Mouse (Mus musculus): ENCODE data around the gene Col6a6. TPM values are rescaled to one million over a fixed set of nuclear protein-coding genes. Genes with fewer than 3 reads are reported as not detected.
A peak's percentile ranks its signal among the peaks of the same experiment; 100 is the strongest.

The Col6a6 gene
- 0.04 TPM in 2 replicates for polyA plus RNA-seq (2015; fragmentation: Nextera tagmentation; extraction: Ambion mirVana)

- H3K4me3 ChIP-seq (replicated peaks; ENCODE audit: low read length): no peak within 1 kb of the TSS
- H3K27me3 ChIP-seq (replicated peaks; ENCODE audit: control insufficient read depth, insufficient read depth, low read length): no peaks in the 10 kb centered on the region
- H3K4me1 ChIP-seq (replicated peaks; ENCODE audit: control insufficient read depth, insufficient read depth, low read length): 0 out of 2 replicates have a peak, but pooled peaks cover 3% of the 10 kb centered on the region
- H3K9me3 ChIP-seq (ENCODE audit: control insufficient read depth, low read length): no peaks in the 10 kb centered on the region
- 13% methylated on average over 17 of the region's 20 CpGs for WGBS
- H3K4me2 ChIP-seq (ENCODE audit: low read length): no peak within 1 kb of the TSS
- H3K9ac ChIP-seq (replicated peaks; ENCODE audit: low read depth, low read length): no peak within 1 kb of the TSS
- ATAC-seq: no peak
- H3K36me3 ChIP-seq (ENCODE audit: control insufficient read depth, insufficient read depth): no peaks in the 10 kb centered on the region
- no peak within 1 kb of the TSS for H3K27ac ChIP-seq (ENCODE audit: low read length)
These were observed at the start of gene Col6a6 for GRCm38 (mm10) chr9:105827791-105828385. Col6a6 (minus strand) TSS chr9:105828160.

- Histone ChIP-seq H3K27ac (ENCODE audit: low read length) (no peak overlapping the region), H3K9ac (replicated peaks; ENCODE audit: low read depth, low read length) (no peak overlapping the region), H3K4me1 (replicated peaks; ENCODE audit: control insufficient read depth, insufficient read depth, low read length) (no peaks in the 10 kb centered on the region), H3K9me3 (ENCODE audit: control insufficient read depth, low read length) (no peaks in the 10 kb centered on the region), H3K27me3 (replicated peaks; ENCODE audit: control insufficient read depth, insufficient read depth, low read length) (no peaks in the 10 kb centered on the region), H3K36me3 (ENCODE audit: control insufficient read depth, insufficient read depth) (no peaks in the 10 kb centered on the region), H3K4me3 (replicated peaks; ENCODE audit: low read length) (no peak overlapping the region), H3K4me2 (ENCODE audit: low read length) (no peak overlapping the region)
- ATAC-seq: no peak
- WGBS: 81% methylated on average over 4 of the region's 4 CpGs
These were observed 48.2 kb upstream of the Col6a6 start for GRCm38 (mm10) chr9:105876124-105876523.

- Histone ChIP-seq H3K36me3 (ENCODE audit: control insufficient read depth, insufficient read depth) (no peaks in the 10 kb centered on the region), H3K9ac (replicated peaks; ENCODE audit: low read depth, low read length) (no peak overlapping the region), H3K27ac (ENCODE audit: low read length) (no peak overlapping the region), H3K4me2 (ENCODE audit: low read length) (no peak overlapping the region), H3K9me3 (ENCODE audit: control insufficient read depth, low read length) (no peaks in the 10 kb centered on the region), H3K27me3 (replicated peaks; ENCODE audit: control insufficient read depth, insufficient read depth, low read length) (no peaks in the 10 kb centered on the region), H3K4me3 (replicated peaks; ENCODE audit: low read length) (no peak overlapping the region), H3K4me1 (replicated peaks; ENCODE audit: control insufficient read depth, insufficient read depth, low read length) (no peaks in the 10 kb centered on the region)
- no peak for ATAC-seq
- 59% methylated on average over 14 of the region's 14 CpGs for WGBS
These were observed 43.7 kb upstream of the Col6a6 start for GRCm38 (mm10) chr9:105871643-105872042.

GRCm38 (mm10) chr9:105857773-105858172, 29.8 kb upstream of the Col6a6 start:
- no peak overlapping the region for H3K27ac ChIP-seq (ENCODE audit: low read length)
- ATAC-seq: peak; percentile 63

GRCm38 (mm10) chr9:105852778-105853065, 24.8 kb upstream of the Col6a6 start:
- Histone ChIP-seq H3K4me3 (replicated peaks; ENCODE audit: low read length) (no peak overlapping the region), H3K4me1 (replicated peaks; ENCODE audit: control insufficient read depth, insufficient read depth, low read length) (no peaks in the 10 kb centered on the region), H3K36me3 (ENCODE audit: control insufficient read depth, insufficient read depth) (no peaks in the 10 kb centered on the region), H3K9me3 (ENCODE audit: control insufficient read depth, low read length) (no peaks in the 10 kb centered on the region), H3K4me2 (ENCODE audit: low read length) (no peak overlapping the region), H3K27ac (ENCODE audit: low read length) (no peak overlapping the region), H3K9ac (replicated peaks; ENCODE audit: low read depth, low read length) (no peak overlapping the region), H3K27me3 (replicated peaks; ENCODE audit: control insufficient read depth, insufficient read depth, low read length) (no peaks in the 10 kb centered on the region)
- WGBS: 76% methylated on average over 1 of the region's 1 CpGs
- no peak for ATAC-seq

More at GRCm38 (mm10) chr9:105857773-105858172, 29.8 kb upstream of the Col6a6 start:
- 14% methylated on average over 6 of the region's 6 CpGs for WGBS
- H3K4me1 ChIP-seq (replicated peaks; ENCODE audit: control insufficient read depth, insufficient read depth, low read length): no peaks in the 10 kb centered on the region
- H3K4me3 ChIP-seq (replicated peaks; ENCODE audit: low read length): no peak overlapping the region
- H3K36me3 ChIP-seq (ENCODE audit: control insufficient read depth, insufficient read depth): no peaks in the 10 kb centered on the region
- no peaks in the 10 kb centered on the region for H3K27me3 ChIP-seq (replicated peaks; ENCODE audit: control insufficient read depth, insufficient read depth, low read length)
- no peak overlapping the region for H3K4me2 ChIP-seq (ENCODE audit: low read length)
- H3K9me3 ChIP-seq (ENCODE audit: control insufficient read depth, low read length): no peaks in the 10 kb centered on the region
- no peak overlapping the region for H3K9ac ChIP-seq (replicated peaks; ENCODE audit: low read depth, low read length)

- H3K9ac ChIP-seq (replicated peaks; ENCODE audit: low read depth, low read length): no peak overlapping the region
- 79% methylated on average over 14 of the region's 14 CpGs for whole genome bisulfite sequencing
- H3K4me2 ChIP-seq (ENCODE audit: low read length): no peak overlapping the region
- no peaks in the 10 kb centered on the region for H3K36me3 ChIP-seq (ENCODE audit: control insufficient read depth, insufficient read depth)
- H3K4me1 ChIP-seq (replicated peaks; ENCODE audit: control insufficient read depth, insufficient read depth, low read length): no peaks in the 10 kb centered on the region
- no peaks in the 10 kb centered on the region for H3K27me3 ChIP-seq (replicated peaks; ENCODE audit: control insufficient read depth, insufficient read depth, low read length)
- ATAC-seq: 0 out of 2 replicates have a peak, but pooled peaks have one; percentile 43
- H3K27ac ChIP-seq (ENCODE audit: low read length): 0 out of 2 replicates have a peak overlapping the region, but pooled peaks have one; percentile 43
- no peaks in the 10 kb centered on the region for H3K9me3 ChIP-seq (ENCODE audit: control insufficient read depth, low read length)
- no peak overlapping the region for H3K4me3 ChIP-seq (replicated peaks; ENCODE audit: low read length)
These were observed 24.2 kb upstream of the Col6a6 start for GRCm38 (mm10) chr9:105852015-105852777.

GRCm38 (mm10) chr9:105851011-105851410, 23.1 kb upstream of the Col6a6 start:
- WGBS: 81% methylated on average over 3 of the region's 3 CpGs
- H3K4me3 ChIP-seq (replicated peaks; ENCODE audit: low read length): no peak overlapping the region
- no peak overlapping the region for H3K9ac ChIP-seq (replicated peaks; ENCODE audit: low read depth, low read length)
- H3K27ac ChIP-seq (ENCODE audit: low read length): no peak overlapping the region
- no peaks in the 10 kb centered on the region for H3K4me1 ChIP-seq (replicated peaks; ENCODE audit: control insufficient read depth, insufficient read depth, low read length)
- H3K36me3 ChIP-seq (ENCODE audit: control insufficient read depth, insufficient read depth): no peaks in the 10 kb centered on the region
- H3K27me3 ChIP-seq (replicated peaks; ENCODE audit: control insufficient read depth, insufficient read depth, low read length): no peaks in the 10 kb centered on the region
- ATAC-seq: no peak
- no peak overlapping the region for H3K4me2 ChIP-seq (ENCODE audit: low read length)
- H3K9me3 ChIP-seq (ENCODE audit: control insufficient read depth, low read length): no peaks in the 10 kb centered on the region

- Histone ChIP-seq H3K4me1 (replicated peaks; ENCODE audit: control insufficient read depth, insufficient read depth, low read length) (no peaks in the 10 kb centered on the region), H3K9me3 (ENCODE audit: control insufficient read depth, low read length) (no peaks in the 10 kb centered on the region), H3K9ac (replicated peaks; ENCODE audit: low read depth, low read length) (no peak overlapping the region), H3K4me2 (ENCODE audit: low read length) (no peak overlapping the region), H3K27ac (ENCODE audit: low read length) (no peak overlapping the region), H3K4me3 (replicated peaks; ENCODE audit: low read length) (no peak overlapping the region), H3K36me3 (ENCODE audit: control insufficient read depth, insufficient read depth) (no peaks in the 10 kb centered on the region), H3K27me3 (replicated peaks; ENCODE audit: control insufficient read depth, insufficient read depth, low read length) (no peaks in the 10 kb centered on the region)
- 82% methylated on average over 4 of the region's 4 CpGs for WGBS
- ATAC-seq: no peak
These were observed 20.4 kb upstream of the Col6a6 start for GRCm38 (mm10) chr9:105848396-105848795.

GRCm38 (mm10) chr9:105847261-105847660, 19.3 kb upstream of the Col6a6 start:
- no peaks in the 10 kb centered on the region for H3K9me3 ChIP-seq (ENCODE audit: control insufficient read depth, low read length)
- H3K27ac ChIP-seq (ENCODE audit: low read length): no peak overlapping the region
- WGBS: 95% methylated on average over 5 of the region's 5 CpGs
- H3K27me3 ChIP-seq (replicated peaks; ENCODE audit: control insufficient read depth, insufficient read depth, low read length): no peaks in the 10 kb centered on the region
- ATAC-seq: no peak
- no peaks in the 10 kb centered on the region for H3K4me1 ChIP-seq (replicated peaks; ENCODE audit: control insufficient read depth, insufficient read depth, low read length)
- no peak overlapping the region for H3K4me3 ChIP-seq (replicated peaks; ENCODE audit: low read length)
- H3K9ac ChIP-seq (replicated peaks; ENCODE audit: low read depth, low read length): no peak overlapping the region
- H3K36me3 ChIP-seq (ENCODE audit: control insufficient read depth, insufficient read depth): no peaks in the 10 kb centered on the region
- no peak overlapping the region for H3K4me2 ChIP-seq (ENCODE audit: low read length)

Data from forebrain, embryonic 16.5 days (tissue).